Mouse (Mus musculus): ENCODE results near the gene Hoga1. TPM values are rescaled to one million over a fixed set of nuclear protein-coding genes. Genes with fewer than 3 reads are reported as not detected.

The Hoga1 gene
- polyA plus RNA-seq, 1 experiment: 10.8 TPM

GRCm38 (mm10) chr19:42069241-42069525 lies 23.8 kb downstream of the Hoga1 start:
- no peaks in the 10 kb centered on the region for H3K27me3 ChIP-seq (ENCODE audit: control insufficient read depth, insufficient read depth, low read length)
- H3K27ac ChIP-seq (ENCODE audit: control insufficient read depth, insufficient read depth, low read depth, low read length): no peak overlapping the region
- no peak overlapping the region for H3K4me3 ChIP-seq (ENCODE audit: control insufficient read depth, low read depth, low read length)
- H3K4me1 ChIP-seq (ENCODE audit: control insufficient read depth, insufficient read depth, low read length): no peaks in the 10 kb centered on the region
- TF ChIP-seq POLR2A (IDR thresholded peaks at IDR 0.05; ENCODE audit: control insufficient read depth, low read depth, low read length): no peak
- TF ChIP-seq CTCF (IDR thresholded peaks at IDR 0.05; ENCODE audit: control insufficient read depth, insufficient read depth, insufficient replicate concordance, low read depth, low read length): peak; percentile 22; the same call in 1 of the 2 replicates
- no peaks in the 10 kb centered on the region for H3K36me3 ChIP-seq (ENCODE audit: control insufficient read depth, insufficient read depth, low read length)

- TF ChIP-seq CTCF (IDR thresholded peaks at IDR 0.05; ENCODE audit: control insufficient read depth, insufficient read depth, insufficient replicate concordance, low read depth, low read length): no peak
- TF ChIP-seq POLR2A (IDR thresholded peaks at IDR 0.05; ENCODE audit: control insufficient read depth, low read depth, low read length): no peak
- H3K36me3 ChIP-seq (ENCODE audit: control insufficient read depth, insufficient read depth, low read length): no peaks in the 10 kb centered on the region
- no peaks in the 10 kb centered on the region for H3K4me1 ChIP-seq (ENCODE audit: control insufficient read depth, insufficient read depth, low read length)
- H3K27me3 ChIP-seq (ENCODE audit: control insufficient read depth, insufficient read depth, low read length): no peaks in the 10 kb centered on the region
- no peak overlapping the region for H3K4me3 ChIP-seq (ENCODE audit: control insufficient read depth, low read depth, low read length)
- no peak overlapping the region for H3K27ac ChIP-seq (ENCODE audit: control insufficient read depth, insufficient read depth, low read depth, low read length)
Measured at GRCm38 (mm10) chr19:42071221-42071620, 25.8 kb downstream of the Hoga1 start.

GRCm38 (mm10) chr19:42071886-42072608 lies 26.6 kb downstream of the Hoga1 start:
- no peaks in the 10 kb centered on the region for H3K36me3 ChIP-seq (ENCODE audit: control insufficient read depth, insufficient read depth, low read length)
- no peak overlapping the region for H3K4me3 ChIP-seq (ENCODE audit: control insufficient read depth, low read depth, low read length)
- no peak overlapping the region for H3K27ac ChIP-seq (ENCODE audit: control insufficient read depth, insufficient read depth, low read depth, low read length)
- H3K4me1 ChIP-seq (ENCODE audit: control insufficient read depth, insufficient read depth, low read length): no peaks in the 10 kb centered on the region
- no peaks in the 10 kb centered on the region for H3K27me3 ChIP-seq (ENCODE audit: control insufficient read depth, insufficient read depth, low read length)
- TF ChIP-seq POLR2A (IDR thresholded peaks at IDR 0.05; ENCODE audit: control insufficient read depth, low read depth, low read length): no peak
- TF ChIP-seq CTCF (IDR thresholded peaks at IDR 0.05; ENCODE audit: control insufficient read depth, insufficient read depth, insufficient replicate concordance, low read depth, low read length): no peak

- no peak overlapping the region for H3K4me3 ChIP-seq (ENCODE audit: control insufficient read depth, low read depth, low read length)
- no peaks in the 10 kb centered on the region for H3K4me1 ChIP-seq (ENCODE audit: control insufficient read depth, insufficient read depth, low read length)
- H3K27ac ChIP-seq (ENCODE audit: control insufficient read depth, insufficient read depth, low read depth, low read length): no peak overlapping the region
- no peaks in the 10 kb centered on the region for H3K27me3 ChIP-seq (ENCODE audit: control insufficient read depth, insufficient read depth, low read length)
- no peak for TF ChIP-seq CTCF (IDR thresholded peaks at IDR 0.05; ENCODE audit: control insufficient read depth, insufficient read depth, insufficient replicate concordance, low read depth, low read length)
- no peak for TF ChIP-seq POLR2A (IDR thresholded peaks at IDR 0.05; ENCODE audit: control insufficient read depth, low read depth, low read length)
- H3K36me3 ChIP-seq (ENCODE audit: control insufficient read depth, insufficient read depth, low read length): no peaks in the 10 kb centered on the region
Measured at GRCm38 (mm10) chr19:42072802-42073201, 27.4 kb downstream of the Hoga1 start.

GRCm38 (mm10) chr19:42075051-42075450 lies 29.6 kb downstream of the Hoga1 start:
- H3K4me1 ChIP-seq (ENCODE audit: control insufficient read depth, insufficient read depth, low read length): no peaks in the 10 kb centered on the region
- no peaks in the 10 kb centered on the region for H3K27me3 ChIP-seq (ENCODE audit: control insufficient read depth, insufficient read depth, low read length)
- no peak overlapping the region for H3K4me3 ChIP-seq (ENCODE audit: control insufficient read depth, low read depth, low read length)
- H3K27ac ChIP-seq (ENCODE audit: control insufficient read depth, insufficient read depth, low read depth, low read length): no peak overlapping the region
- H3K36me3 ChIP-seq (ENCODE audit: control insufficient read depth, insufficient read depth, low read length): no peaks in the 10 kb centered on the region; the same call in 1 of the 2 replicates
- TF ChIP-seq POLR2A (IDR thresholded peaks at IDR 0.05; ENCODE audit: control insufficient read depth, low read depth, low read length) (no peak), CTCF (IDR thresholded peaks at IDR 0.05; ENCODE audit: control insufficient read depth, insufficient read depth, insufficient replicate concordance, low read depth, low read length) (no peak)

GRCm38 (mm10) chr19:42075992-42076391 lies 30.6 kb downstream of the Hoga1 start:
- H3K4me3 ChIP-seq (ENCODE audit: control insufficient read depth, low read depth, low read length): no peak overlapping the region
- H3K4me1 ChIP-seq (ENCODE audit: control insufficient read depth, insufficient read depth, low read length): no peaks in the 10 kb centered on the region
- no peaks in the 10 kb centered on the region for H3K27me3 ChIP-seq (ENCODE audit: control insufficient read depth, insufficient read depth, low read length)
- H3K27ac ChIP-seq (ENCODE audit: control insufficient read depth, insufficient read depth, low read depth, low read length): no peak overlapping the region
- no peaks in the 10 kb centered on the region; the same call in 1 of the 2 replicates for H3K36me3 ChIP-seq (ENCODE audit: control insufficient read depth, insufficient read depth, low read length)
- no peak for TF ChIP-seq POLR2A (IDR thresholded peaks at IDR 0.05; ENCODE audit: control insufficient read depth, low read depth, low read length)
- TF ChIP-seq CTCF (IDR thresholded peaks at IDR 0.05; ENCODE audit: control insufficient read depth, insufficient read depth, insufficient replicate concordance, low read depth, low read length): no peak

- H3K4me1 ChIP-seq (ENCODE audit: control insufficient read depth, insufficient read depth, low read length): no peaks in the 10 kb centered on the region
- no peak overlapping the region for H3K27ac ChIP-seq (ENCODE audit: control insufficient read depth, insufficient read depth, low read depth, low read length)
- H3K27me3 ChIP-seq (ENCODE audit: control insufficient read depth, insufficient read depth, low read length): no peaks in the 10 kb centered on the region
- no peaks in the 10 kb centered on the region; the same call in 1 of the 2 replicates for H3K36me3 ChIP-seq (ENCODE audit: control insufficient read depth, insufficient read depth, low read length)
- no peak overlapping the region for H3K4me3 ChIP-seq (ENCODE audit: control insufficient read depth, low read depth, low read length)
- TF ChIP-seq POLR2A (IDR thresholded peaks at IDR 0.05; ENCODE audit: control insufficient read depth, low read depth, low read length) (no peak), CTCF (IDR thresholded peaks at IDR 0.05; ENCODE audit: control insufficient read depth, insufficient read depth, insufficient replicate concordance, low read depth, low read length) (no peak)
Measured at GRCm38 (mm10) chr19:42078566-42078965, 33.2 kb downstream of the Hoga1 start.

All from testis, adult 2 months (tissue).